Mouse (Mus musculus) stomach, embryonic 14.5 days (tissue): ENCODE results near the gene Zdbf2. TPM values are rescaled to one million over a fixed set of nuclear protein-coding genes. Genes with fewer than 3 reads are reported as not detected.
A peak's percentile ranks its signal among the peaks of the same experiment; 100 is the strongest.
"Not testable (repeated sequence)": the region's sequence is repeated elsewhere in the genome, so short reads cannot be mapped to it uniquely, and the experiment has no call there.

Source experiments
- ATAC-seq: fragments of 200-750 bp; cut with Nextera tagmentation; 2 replicates; pipeline ENCODE4 v1.8.0; 2017; ENCODE audit warnings: low read depth, moderate TSS enrichment; ENCODE audit not compliant: insufficient number of reproducible peaks, insufficient read depth, low FRiP score
- H3K27ac ChIP-seq: fragments of 300-500 bp; sonication (generic); 2 replicates; pipeline ENCODE4 v1.5.1; 2014; ENCODE audit warnings: mild to moderate bottlenecking, low read length, moderate library complexity, mixed read lengths
- H3K27me3 ChIP-seq: fragments of 300-500 bp; sonication (generic); 2 replicates; pipeline ENCODE4 v1.6.1; 2014; ENCODE audit warnings: low read length, control low read depth, mixed read lengths; ENCODE audit not compliant: control insufficient read depth, insufficient read depth
- H3K36me3 ChIP-seq: fragments of 300-500 bp; sonication (generic); 2 replicates; pipeline ENCODE4 v1.6.1; 2014; ENCODE audit warnings: mild to moderate bottlenecking, control low read depth, low read length, moderate library complexity, mixed read lengths; ENCODE audit not compliant: control insufficient read depth, insufficient read depth
- H3K4me1 ChIP-seq: fragments of 300-500 bp; sonication (generic); 2 replicates; pipeline ENCODE4 v1.6.1; 2014; ENCODE audit warnings: low read length, control low read depth, mixed read lengths; ENCODE audit not compliant: control insufficient read depth, insufficient read depth
- H3K4me2 ChIP-seq: fragments of 300-500 bp; sonication (generic); replicated peaks from 2 replicates; pipeline ENCODE4 v1.6.1; 2014; ENCODE audit warnings: low read depth, low read length, control low read depth
- H3K4me3 ChIP-seq: fragments of 300-500 bp; sonication (generic); 2 replicates; pipeline ENCODE4 v1.5.1; 2014; ENCODE audit warnings: low read depth, low read length, control low read depth
- H3K9ac ChIP-seq: fragments of 300-500 bp; sonication (generic); replicated peaks from 2 replicates; pipeline ENCODE4 v1.6.1; 2014; ENCODE audit warnings: low read depth, mild to moderate bottlenecking, control low read depth, low read length, moderate library complexity, mixed read lengths
- H3K9me3 ChIP-seq: fragments of 300-500 bp; sonication (generic); 2 replicates; pipeline ENCODE4 v1.6.1; 2016; ENCODE audit warnings: low read depth, low read length, control low read depth; ENCODE audit not compliant: control insufficient read depth
- WGBS: fragments of 180-500 bp; shearing (Covaris S2); extraction: QIAGEN DNeasy Blood & Tissue Kit; methylation state at CpG from one replicate; pipeline ENCODE4 v1.1.7; 2014; 5-methylcytosine and 5-hydroxymethylcytosine counted together
- polyA plus RNA-seq: library from polyadenylated mRNA; unstranded; fragments of >200 nt; fragmentation: Nextera tagmentation; extraction: Ambion mirVana; gene quantifications from 2 replicates; pipeline ENCODE4 v1.2.1, GENCODE M21; 2014

Zdbf2 gene
- polyA plus RNA-seq, 1 experiment from 2014 or later = 13.0 TPM

DNA sequence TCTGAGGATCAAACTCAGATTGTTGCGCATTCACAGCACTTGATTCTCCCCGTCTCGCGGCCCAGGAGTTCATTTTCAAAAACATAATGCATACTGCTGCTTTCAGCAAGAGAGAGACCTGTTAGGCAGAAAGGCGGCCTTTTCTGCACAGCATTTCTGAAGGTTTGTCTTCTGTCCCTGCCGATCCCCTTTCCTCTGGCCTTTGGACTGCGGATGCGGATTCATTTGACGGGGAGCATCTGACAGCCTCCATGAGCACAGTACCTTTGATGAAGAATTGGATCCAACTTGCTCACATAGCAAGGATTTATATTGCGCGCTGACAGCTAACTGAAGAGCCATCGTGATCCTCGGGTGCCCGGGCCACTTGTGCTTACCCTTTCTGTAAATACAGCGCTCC, 6.3 kb upstream of the Zdbf2 start:
- Histone ChIP-seq H3K9ac (no peak overlapping the region), H3K27me3 (peaks cover 36% of the 10 kb centered on the region), H3K27ac (no peak overlapping the region), H3K36me3 (no peaks in the 10 kb centered on the region), H3K9me3 (no peaks in the 10 kb centered on the region), H3K4me2 (no peak overlapping the region), H3K4me3 (no peak overlapping the region), H3K4me1 (no peaks in the 10 kb centered on the region)
- ATAC-seq = no peak
- 37% methylated on average over 15 of the region's 15 CpGs for WGBS

DNA sequence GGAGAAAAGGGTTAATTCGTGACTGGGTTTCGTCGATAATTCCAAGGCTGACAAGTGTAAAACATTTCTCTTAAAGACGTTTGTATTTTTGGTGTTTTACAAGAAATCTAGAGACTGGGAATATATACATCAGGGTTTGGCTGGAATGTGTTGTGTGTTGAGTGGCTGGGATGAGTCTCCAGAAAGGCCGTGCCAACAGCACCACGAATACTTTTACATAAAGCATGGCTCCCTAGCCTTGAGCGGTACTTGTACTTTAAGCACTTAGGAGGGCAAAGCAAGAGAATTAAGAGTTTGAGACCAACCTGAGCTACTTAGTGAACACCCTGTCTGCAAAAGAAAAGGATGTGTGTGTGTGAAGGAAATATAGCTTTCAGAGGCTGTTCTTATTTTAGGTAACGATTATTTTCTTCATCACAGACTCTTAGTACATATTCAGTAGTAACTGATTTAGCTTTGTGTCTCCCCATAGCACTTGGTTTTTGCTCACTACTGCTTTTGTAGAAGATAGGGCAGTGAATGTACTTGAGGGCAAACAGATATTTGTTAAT, 865 bp upstream of the Zdbf2 start:
- H3K27ac ChIP-seq = no peak overlapping the region
- H3K27me3 ChIP-seq = peaks cover 30% of the 10 kb centered on the region
- H3K36me3 ChIP-seq = no peaks in the 10 kb centered on the region
- 19% methylated on average over 8 of the region's 8 CpGs for WGBS
- no peak overlapping the region for H3K4me3 ChIP-seq
- peak overlapping the region; percentile 53 for H3K4me2 ChIP-seq
- no peak overlapping the region for H3K9ac ChIP-seq
- no peaks in the 10 kb centered on the region for H3K4me1 ChIP-seq
- no peak for ATAC-seq
- no peaks in the 10 kb centered on the region for H3K9me3 ChIP-seq

DNA sequence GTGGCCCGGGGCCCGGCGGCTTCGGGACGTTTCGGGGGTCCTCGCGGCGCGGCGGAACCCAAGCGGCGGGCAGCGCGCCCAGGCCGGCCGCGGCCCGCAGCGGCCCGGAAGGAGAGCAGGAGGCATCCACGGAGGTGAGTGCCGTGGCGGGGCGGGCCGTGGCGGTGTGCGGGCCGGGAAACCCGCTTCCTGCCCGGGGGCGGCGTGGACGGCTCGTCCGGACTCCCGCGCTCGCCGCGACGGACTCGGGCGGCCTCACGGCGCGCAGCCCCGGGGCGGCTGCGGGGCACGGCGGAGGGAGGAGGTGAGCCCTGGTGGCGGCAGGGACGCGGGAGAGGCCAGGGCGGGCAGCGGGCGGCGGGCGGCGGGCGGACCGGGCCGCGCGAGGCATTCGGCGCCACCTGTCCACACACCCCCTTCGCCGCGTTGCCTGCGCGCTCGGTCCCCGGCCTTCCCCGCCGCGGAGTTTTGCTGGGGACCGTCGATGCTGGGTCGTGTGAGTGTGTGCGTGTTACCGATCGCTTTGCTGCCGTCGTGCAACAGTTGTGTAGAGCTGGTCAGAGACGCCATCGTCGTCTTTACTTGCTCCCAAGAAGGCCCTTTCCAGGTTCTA, 380 bp downstream of the Zdbf2 start:
- ATAC-seq = peak; percentile 62
- H3K36me3 ChIP-seq = no peaks in the 10 kb centered on the region
- H3K9ac ChIP-seq = peak overlapping the region; percentile 60
- no peaks in the 10 kb centered on the region for H3K9me3 ChIP-seq
- H3K4me3 ChIP-seq = peak overlapping the region; percentile 49
- peak overlapping the region; percentile 53 for H3K4me2 ChIP-seq
- H3K27me3 ChIP-seq = peaks cover 25% of the 10 kb centered on the region
- 2% methylated on average over 68 of the region's 89 CpGs for WGBS
- peak overlapping the region; percentile 68 for H3K27ac ChIP-seq
- H3K4me1 ChIP-seq = no peaks in the 10 kb centered on the region

DNA sequence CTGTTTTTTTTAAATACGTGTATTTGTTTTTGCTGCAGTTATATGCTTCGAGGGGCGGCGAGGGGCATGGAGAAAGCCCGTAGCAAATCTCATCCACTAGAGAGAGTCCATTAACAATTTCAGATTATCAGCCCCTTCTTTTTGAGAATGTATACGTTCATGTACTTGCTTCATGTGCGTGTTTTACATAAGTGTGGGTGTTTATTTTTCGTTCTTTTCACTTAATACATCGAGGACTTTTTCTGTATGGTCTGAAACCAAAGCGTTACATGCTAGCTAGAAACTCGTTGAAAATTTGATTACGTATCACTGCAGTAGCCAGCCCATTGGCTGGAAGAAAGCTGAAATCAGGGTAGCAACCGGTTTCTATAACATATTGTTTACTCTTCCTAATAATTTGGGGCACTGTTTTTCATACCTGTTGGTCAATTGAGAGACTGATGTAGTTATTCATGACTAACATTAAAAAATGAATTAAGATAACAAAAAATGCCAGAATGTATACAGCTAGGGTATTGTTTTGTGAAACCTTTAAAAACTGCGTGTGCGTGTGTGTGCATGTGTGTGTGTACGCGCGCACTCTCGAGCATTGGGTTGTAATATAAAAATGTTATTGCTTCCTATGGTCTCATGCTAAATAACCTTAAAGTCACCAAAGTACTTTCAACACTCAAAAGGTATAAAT, 1.1 kb downstream of the Zdbf2 start:
- Histone ChIP-seq H3K27ac (no peak overlapping the region), H3K4me2 (peak overlapping the region; percentile 53), H3K4me3 (peak overlapping the region; percentile 49), H3K9ac (peak overlapping the region; percentile 60; the same call in 1 of the 2 replicates), H3K36me3 (no peaks in the 10 kb centered on the region), H3K9me3 (no peaks in the 10 kb centered on the region), H3K27me3 (peaks cover 18% of the 10 kb centered on the region), H3K4me1 (no peaks in the 10 kb centered on the region)
- ATAC-seq = no peak
- WGBS = 11% methylated on average over 19 of the region's 19 CpGs

DNA sequence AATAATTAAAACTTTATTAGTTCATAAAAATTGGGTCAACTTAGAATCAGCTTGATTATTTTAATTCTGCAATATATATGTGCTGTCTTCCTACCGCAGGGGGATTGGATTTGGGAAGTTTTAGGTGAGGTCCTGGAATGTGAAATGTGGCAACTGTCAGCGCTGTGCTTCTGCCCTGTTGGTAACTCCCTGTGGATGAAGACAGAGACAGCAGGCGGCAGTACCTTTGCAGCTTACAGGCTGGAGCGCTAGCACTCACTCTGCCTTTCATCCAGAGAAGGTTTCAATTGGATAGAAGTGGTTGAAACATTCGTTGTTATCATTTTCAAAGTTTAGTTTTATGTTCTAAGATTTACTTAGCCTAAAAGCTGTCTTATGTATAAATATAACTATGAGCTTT, 5.0 kb downstream of the Zdbf2 start:
- H3K36me3 ChIP-seq = no peaks in the 10 kb centered on the region
- no peak overlapping the region for H3K4me3 ChIP-seq
- H3K9ac ChIP-seq = no peak overlapping the region
- 33% methylated on average over 5 of the region's 5 CpGs for WGBS
- H3K9me3 ChIP-seq = no peaks in the 10 kb centered on the region
- no peak overlapping the region for H3K4me2 ChIP-seq
- ATAC-seq = no peak
- H3K27ac ChIP-seq = no peak overlapping the region
- no peaks in the 10 kb centered on the region; the same call in none of the 2 replicates for H3K27me3 ChIP-seq
- no peaks in the 10 kb centered on the region for H3K4me1 ChIP-seq

DNA sequence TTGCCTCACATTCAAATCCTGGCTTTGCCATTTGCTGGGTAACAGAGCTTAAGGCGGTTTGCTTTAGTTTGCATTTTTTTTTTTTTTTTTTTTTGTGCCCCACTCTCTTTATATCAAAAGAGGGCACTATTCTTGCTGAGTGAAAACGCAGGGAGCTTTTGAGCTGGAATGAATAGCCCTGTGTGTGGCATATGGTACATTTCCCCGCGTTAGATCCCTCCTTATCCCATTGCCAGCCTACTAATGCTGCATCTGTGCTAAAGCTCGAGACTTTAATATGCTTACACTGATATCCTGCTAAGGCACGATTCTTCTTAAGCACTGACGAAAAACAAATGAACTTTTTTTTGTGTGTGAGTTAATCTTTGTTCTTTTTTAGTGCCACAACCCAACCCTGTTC, 20.9 kb downstream of the Zdbf2 start:
- Histone ChIP-seq H3K27ac (no peak overlapping the region), H3K4me2 (no peak overlapping the region), H3K27me3 (no peaks in the 10 kb centered on the region), H3K9ac (no peak overlapping the region), H3K4me3 (no peak overlapping the region), H3K9me3 (no peaks in the 10 kb centered on the region), H3K36me3 (no peaks in the 10 kb centered on the region), H3K4me1 (no peaks in the 10 kb centered on the region)
- no peak for ATAC-seq
- 59% methylated on average over 7 of the region's 7 CpGs for WGBS

DNA sequence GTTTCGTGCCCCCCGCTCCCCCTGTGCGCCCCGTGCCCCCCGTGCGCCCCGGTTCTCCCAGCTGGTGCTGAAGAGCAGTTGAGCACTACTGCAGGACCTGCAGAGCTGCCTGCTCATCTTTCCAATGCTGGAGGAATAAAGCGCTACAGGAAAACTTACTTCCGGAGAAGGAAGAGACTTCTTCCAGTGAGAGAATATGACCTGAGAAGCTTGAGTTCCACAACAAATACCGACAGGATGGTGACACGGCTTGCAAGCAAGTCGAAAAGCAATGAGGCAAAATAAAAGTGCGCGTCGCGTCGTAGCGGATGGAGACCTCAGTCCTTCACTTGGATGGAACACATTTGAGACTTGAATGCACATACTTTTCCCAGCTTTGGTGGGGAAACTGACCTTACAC, 36.6 kb downstream of the Zdbf2 start:
- ATAC-seq = no peak
- peaks cover 3% of the 10 kb centered on the region; the same call in 1 of the 2 replicates for H3K36me3 ChIP-seq
- H3K4me1 ChIP-seq = no peaks in the 10 kb centered on the region
- no peaks in the 10 kb centered on the region for H3K27me3 ChIP-seq
- peak overlapping the region; percentile 35 for H3K4me2 ChIP-seq
- no peak overlapping the region for H3K27ac ChIP-seq
- H3K9me3 ChIP-seq = no peaks in the 10 kb centered on the region
- peak overlapping the region; percentile 8; the same call in 1 of the 2 replicates for H3K4me3 ChIP-seq
- no peak overlapping the region for H3K9ac ChIP-seq
- WGBS = 32% methylated on average over 18 of the region's 18 CpGs

DNA sequence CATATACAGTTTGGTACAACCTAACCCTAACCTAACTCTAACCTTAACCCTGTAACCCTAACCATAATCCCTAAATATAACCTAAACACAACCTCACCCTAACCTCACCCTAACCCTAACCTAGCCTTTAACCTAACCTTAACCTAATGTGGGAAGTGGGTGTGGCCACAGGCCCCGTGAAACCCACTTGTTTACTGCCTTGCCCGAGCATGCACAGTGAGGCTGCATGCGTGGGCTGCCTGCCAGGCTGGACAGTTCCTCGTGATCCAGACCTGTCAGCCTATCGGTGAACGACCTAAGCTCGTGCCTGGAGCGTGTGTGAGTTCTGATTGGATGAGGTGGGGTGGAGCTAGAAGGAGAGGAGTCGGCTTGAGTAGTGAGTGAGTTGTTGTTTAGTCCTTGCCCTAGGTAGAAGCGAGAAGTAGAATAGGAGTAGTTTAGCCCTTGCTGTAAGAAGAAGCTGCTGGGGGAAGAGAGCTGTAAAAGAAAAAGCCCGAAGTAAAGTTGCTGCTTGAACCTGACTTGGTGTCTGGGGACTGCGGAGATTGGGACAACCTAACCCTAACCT, 50.6 kb downstream of the Zdbf2 start:
- not testable (repeated sequence) for H3K4me1 ChIP-seq, H3K4me2 ChIP-seq, H3K4me3 ChIP-seq, ATAC-seq, H3K27ac ChIP-seq, H3K27me3 ChIP-seq, H3K36me3 ChIP-seq, H3K9ac ChIP-seq, H3K9me3 ChIP-seq
- WGBS = 38% methylated on average over 12 of the region's 12 CpGs
